Mouse (Mus musculus) embryonic fibroblast, embryonic 13.5 days (primary cell): Measurements from ENCODE around the gene Syce2.

Experiments used
- CTCF ChIP-seq: IDR thresholded peaks from 2 replicates; pipeline ENCODE4 v1.5.1; 2011; ENCODE audit warnings: mild to moderate bottlenecking, control low read depth, low read length, moderate library complexity, borderline replicate concordance; ENCODE audit not compliant: insufficient read depth
- POLR2A ChIP-seq: IDR thresholded peaks from 2 replicates; pipeline ENCODE4 v1.6.1; 2011; ENCODE audit warnings: low read depth, mild to moderate bottlenecking, control low read depth, low read length, moderate library complexity

DNA sequence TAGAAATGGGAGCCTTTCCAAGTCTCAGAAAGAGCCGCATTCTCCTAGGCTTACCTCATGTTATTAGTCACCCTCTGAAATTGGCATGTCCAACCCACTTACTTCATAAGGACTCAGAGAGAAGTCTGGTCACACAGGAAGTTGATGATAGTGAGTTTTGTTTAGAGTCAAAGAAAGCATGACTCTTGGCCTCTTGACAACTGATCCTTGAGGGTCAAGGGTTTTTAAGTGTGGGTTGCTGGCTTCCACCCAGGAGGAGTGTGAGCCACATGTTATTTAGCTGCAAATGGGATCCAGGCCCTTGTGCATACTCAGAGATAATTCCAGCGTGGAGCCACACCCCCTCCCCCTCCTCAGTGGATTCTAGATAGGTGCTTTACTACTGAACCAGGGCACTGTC, 49.7 kb downstream of the Syce2 start:
- no peak for TF ChIP-seq CTCF
- TF ChIP-seq POLR2A = no peak
